Mouse (Mus musculus) midbrain, embryonic 10.5 days (tissue): ENCODE measurements around the gene Rragd. TPM values are rescaled to one million over a fixed set of nuclear protein-coding genes. Genes with fewer than 3 reads are reported as not detected.

Source experiments
- DNase-seq: peaks from one replicate; pipeline ENCODE4 v3.0.0-alpha.2; 2017; ENCODE audit warnings: low spot score
- H3K27ac ChIP-seq: fragments of 300-500 bp; sonication (generic); replicated peaks from 2 replicates; pipeline ENCODE4 v1.5.1; 2016; ENCODE audit warnings: mild to moderate bottlenecking
- H3K27me3 ChIP-seq: fragments of 300-500 bp; sonication (generic); 2 replicates; pipeline ENCODE4 v1.6.1; 2016; ENCODE audit warnings: low read depth, mild to moderate bottlenecking; ENCODE audit not compliant: poor library complexity, severe bottlenecking
- H3K36me3 ChIP-seq: fragments of 300-500 bp; sonication (generic); 2 replicates; pipeline ENCODE4 v1.6.1; 2016; ENCODE audit warnings: mild to moderate bottlenecking, moderate library complexity
- H3K4me1 ChIP-seq: fragments of 300-500 bp; sonication (generic); 2 replicates; pipeline ENCODE4 v1.6.1; 2016
- H3K4me3 ChIP-seq: fragments of 300-500 bp; sonication (generic); 2 replicates; pipeline ENCODE4 v1.5.1; 2016; ENCODE audit warnings: mild to moderate bottlenecking, moderate library complexity
- H3K9me3 ChIP-seq: fragments of 300-500 bp; sonication (generic); replicated peaks from 2 replicates; pipeline ENCODE4 v1.6.1; 2016; ENCODE audit warnings: mild to moderate bottlenecking
- WGBS: fragments of 180-500 bp; shearing (Covaris S2); methylation state at CpG from one replicate; pipeline ENCODE4 v1.1.7; 2016; 5-methylcytosine and 5-hydroxymethylcytosine counted together
- polyA plus RNA-seq: library from polyadenylated mRNA; unstranded; fragments of >200 nt; fragmentation: Nextera tagmentation; extraction: Ambion mirVana; gene quantifications from 2 replicates; pipeline ENCODE4 v1.2.1, GENCODE M21; 2016

The Rragd gene
- polyA plus RNA-seq, 1 experiment from 2014 or later = 28.4 TPM

DNA sequence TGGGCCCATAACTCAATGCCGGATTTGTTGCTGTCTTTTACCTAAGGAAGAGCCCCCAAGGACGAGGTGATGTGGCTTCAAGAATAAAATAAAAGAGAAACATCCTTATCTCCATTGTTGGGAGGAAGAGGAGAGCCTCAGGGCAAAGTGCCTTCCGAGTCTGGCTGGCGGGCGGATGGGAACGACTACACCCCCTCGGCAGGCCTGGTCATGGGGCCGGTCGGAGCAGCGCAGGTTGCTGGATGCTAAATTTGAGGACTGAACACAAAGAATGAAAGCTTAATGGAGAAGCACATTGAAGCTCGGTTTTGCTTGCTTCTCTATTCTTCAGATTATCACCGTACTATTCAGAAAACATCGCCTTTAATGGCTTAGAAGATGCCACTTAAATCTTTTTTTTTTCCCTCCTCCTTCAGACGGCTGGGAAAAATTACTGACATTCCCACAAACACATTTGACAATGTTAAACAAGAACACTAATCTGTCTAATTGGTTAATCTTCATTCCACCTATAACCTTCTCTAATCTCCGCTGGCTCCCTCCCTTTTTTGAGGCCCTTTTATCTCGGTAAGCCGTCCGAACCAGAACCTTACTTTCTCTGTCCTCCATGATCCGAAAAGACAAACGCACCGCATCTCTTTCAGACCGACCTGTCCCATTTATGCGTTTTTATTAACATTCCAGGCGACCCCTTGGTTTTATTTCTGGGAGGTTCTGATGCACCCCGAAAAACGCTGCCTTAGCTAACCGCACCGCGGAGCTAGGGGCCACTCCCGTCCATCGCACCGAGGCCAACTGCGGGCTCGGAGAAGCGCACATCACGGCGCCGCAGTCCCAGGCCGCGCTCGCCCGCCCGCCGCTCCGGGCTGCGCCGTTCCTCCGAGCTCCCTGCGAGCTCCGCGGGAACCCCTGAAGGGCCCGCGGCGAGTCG lies 47.7 kb downstream of the Rragd start:
- H3K27me3 ChIP-seq = no peaks in the 10 kb centered on the region
- H3K4me3 ChIP-seq = peak overlapping the region; percentile 88
- 2% methylated on average over 55 of the region's 55 CpGs for WGBS
- no peaks in the 10 kb centered on the region; the same call in 1 of the 2 replicates for H3K9me3 ChIP-seq
- H3K27ac ChIP-seq = peak overlapping the region; percentile 94
- peaks cover 18% of the 10 kb centered on the region for H3K4me1 ChIP-seq
- peaks cover 31% of the 10 kb centered on the region for H3K36me3 ChIP-seq
- peak; percentile 48 for DNase-seq

DNA sequence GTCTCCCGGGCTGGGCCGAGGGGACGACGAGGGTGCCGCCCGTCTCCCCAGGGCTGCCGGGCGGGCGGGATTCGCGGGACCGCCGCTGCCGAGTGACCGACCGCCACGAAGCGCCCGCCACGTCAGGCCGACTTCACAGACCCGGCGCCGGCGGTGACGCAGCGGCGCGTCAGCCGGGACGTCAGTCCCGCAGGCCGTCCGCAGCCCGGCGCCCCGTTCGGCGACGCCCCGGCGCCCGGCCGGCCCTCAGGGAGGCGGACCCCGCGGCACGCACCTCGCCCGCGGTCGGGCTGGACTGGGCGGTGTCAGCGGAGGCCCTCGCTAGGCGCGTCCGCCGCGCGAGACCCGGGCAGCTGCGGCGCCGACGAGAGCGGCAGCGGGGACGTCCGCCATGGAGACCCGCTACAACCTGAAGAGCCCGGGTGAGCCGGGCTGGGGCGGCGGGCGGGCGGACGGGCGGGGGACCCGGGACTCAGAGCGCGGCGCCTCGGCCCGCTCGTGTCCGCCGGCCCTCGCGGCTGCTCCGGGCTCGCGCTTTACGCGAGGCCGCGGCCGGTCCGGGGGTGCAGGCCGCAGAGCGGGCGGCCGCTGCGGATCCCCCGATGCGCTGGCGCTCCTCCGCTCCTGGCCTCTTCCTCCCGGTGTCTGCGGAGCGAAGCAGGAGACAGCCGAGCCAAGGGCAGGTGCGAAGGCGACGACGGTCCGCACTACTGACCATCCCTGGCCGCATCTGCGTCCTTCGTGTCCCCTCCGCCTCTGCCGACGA lies 48.5 kb downstream of the Rragd start, which contains the start of gene Ube2j1:
Ube2j1 (plus strand) TSS at position 222 of the 766 bp plus-strand sequence.
- no peaks in the 10 kb centered on the region; the same call in 1 of the 2 replicates for H3K9me3 ChIP-seq
- H3K27ac ChIP-seq = peak within 1 kb of the TSS; percentile 94
- WGBS = under 1% methylated on average over 101 of the region's 123 CpGs
- peak; percentile 88 for DNase-seq
- peak within 1 kb of the TSS; percentile 88 for H3K4me3 ChIP-seq
- H3K36me3 ChIP-seq = peaks cover 39% of the 10 kb centered on the region
- H3K27me3 ChIP-seq = no peaks in the 10 kb centered on the region
- peaks cover 18% of the 10 kb centered on the region for H3K4me1 ChIP-seq

DNA sequence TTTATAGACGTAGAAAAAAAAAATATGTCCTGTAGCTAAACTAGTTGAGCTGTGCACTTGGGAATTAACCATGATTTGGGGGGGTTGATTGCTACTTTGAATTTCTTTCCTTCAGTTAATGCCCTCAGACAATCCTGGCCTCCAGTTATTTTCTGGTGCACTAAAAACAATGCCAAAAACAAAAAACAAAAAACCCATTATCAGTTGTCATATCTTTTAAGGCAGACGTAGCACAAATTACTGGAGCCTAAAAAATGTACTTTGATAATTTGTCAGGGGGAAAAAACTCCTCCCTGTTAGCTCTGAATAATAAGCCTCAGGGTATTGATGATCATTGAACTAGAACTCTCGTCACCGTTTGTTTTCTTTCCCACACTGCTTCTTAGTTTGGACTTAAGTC lies 49.2 kb downstream of the Rragd start:
- Histone ChIP-seq H3K27me3 (no peaks in the 10 kb centered on the region), H3K9me3 (no peaks in the 10 kb centered on the region; the same call in 1 of the 2 replicates), H3K27ac (peak overlapping the region; percentile 94), H3K36me3 (peaks cover 40% of the 10 kb centered on the region), H3K4me3 (peak overlapping the region; percentile 88), H3K4me1 (peaks cover 18% of the 10 kb centered on the region)
- WGBS = 4% methylated on average over 4 of the region's 4 CpGs
- no peak for DNase-seq

DNA sequence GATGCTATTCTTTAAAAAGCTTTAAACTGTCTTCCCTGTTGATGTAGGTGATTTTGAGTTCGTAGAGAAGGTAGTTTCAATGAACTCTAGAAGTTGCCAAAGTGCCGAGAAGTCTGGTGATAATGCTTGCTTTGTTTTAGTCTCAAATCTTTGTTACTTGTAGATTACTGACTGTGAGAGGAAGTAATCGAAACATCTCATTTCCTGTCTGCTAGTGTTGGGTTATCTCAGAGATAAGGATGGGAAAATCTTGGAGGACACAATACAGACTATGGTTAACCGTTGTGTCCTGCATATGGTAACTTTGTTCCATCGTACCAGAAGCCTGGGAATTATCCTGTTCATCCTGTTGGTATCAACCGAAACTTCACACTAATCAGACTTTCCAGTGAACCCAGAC lies 50.7 kb downstream of the Rragd start:
- peaks cover 18% of the 10 kb centered on the region for H3K4me1 ChIP-seq
- DNase-seq = no peak
- H3K27me3 ChIP-seq = no peaks in the 10 kb centered on the region
- H3K9me3 ChIP-seq = no peaks in the 10 kb centered on the region; the same call in 1 of the 2 replicates
- H3K36me3 ChIP-seq = peaks cover 38% of the 10 kb centered on the region
- no peak overlapping the region for H3K27ac ChIP-seq
- no peak overlapping the region for H3K4me3 ChIP-seq
- 83% methylated on average over 6 of the region's 6 CpGs for WGBS

DNA sequence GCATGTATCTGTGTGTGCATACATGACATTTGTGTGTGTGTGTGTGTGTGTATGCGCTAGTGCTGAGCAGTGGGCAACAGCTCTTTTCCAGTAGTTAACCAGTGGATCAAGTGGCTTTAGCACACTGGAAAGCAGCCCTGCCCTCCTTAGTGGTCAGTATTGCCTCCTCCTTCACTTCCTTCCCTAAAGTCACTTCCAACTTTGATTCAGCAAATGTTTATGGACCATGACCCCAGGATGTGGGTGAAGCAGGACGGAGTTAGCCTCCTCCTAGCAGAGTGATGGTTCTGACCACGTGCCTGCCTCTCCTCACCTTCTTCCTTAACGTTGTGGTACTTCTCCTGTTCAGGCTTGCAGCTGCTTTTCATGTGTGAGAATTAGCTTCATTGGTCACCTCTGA lies 57.0 kb downstream of the Rragd start:
- no peak overlapping the region for H3K4me3 ChIP-seq
- no peak for DNase-seq
- peaks cover 90% of the 10 kb centered on the region for H3K36me3 ChIP-seq
- H3K27me3 ChIP-seq = no peaks in the 10 kb centered on the region
- H3K9me3 ChIP-seq = no peaks in the 10 kb centered on the region; the same call in 1 of the 2 replicates
- no peaks in the 10 kb centered on the region for H3K4me1 ChIP-seq
- 87% methylated on average over 4 of the region's 4 CpGs for WGBS
- H3K27ac ChIP-seq = no peak overlapping the region

DNA sequence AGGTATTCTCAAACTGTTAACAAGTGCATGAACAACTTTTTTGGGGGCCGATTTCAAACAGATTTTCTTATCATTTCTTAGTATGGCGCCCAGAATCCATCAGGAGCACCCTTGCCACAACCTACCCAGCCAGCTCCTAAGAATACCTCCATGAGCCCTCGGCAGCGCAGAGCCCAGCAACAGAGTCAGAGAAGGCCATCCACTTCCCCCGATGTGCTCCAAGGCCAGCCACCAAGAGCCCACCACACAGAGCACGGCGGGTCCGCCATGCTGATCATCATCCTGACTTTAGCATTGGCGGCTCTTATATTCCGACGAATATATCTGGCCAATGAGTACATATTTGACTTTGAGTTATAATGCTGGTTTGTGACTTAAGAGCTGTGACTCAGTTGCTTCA lies 66.8 kb downstream of the Rragd start:
- H3K36me3 ChIP-seq = peaks cover 89% of the 10 kb centered on the region
- 95% methylated on average over 11 of the region's 11 CpGs for WGBS

DNA sequence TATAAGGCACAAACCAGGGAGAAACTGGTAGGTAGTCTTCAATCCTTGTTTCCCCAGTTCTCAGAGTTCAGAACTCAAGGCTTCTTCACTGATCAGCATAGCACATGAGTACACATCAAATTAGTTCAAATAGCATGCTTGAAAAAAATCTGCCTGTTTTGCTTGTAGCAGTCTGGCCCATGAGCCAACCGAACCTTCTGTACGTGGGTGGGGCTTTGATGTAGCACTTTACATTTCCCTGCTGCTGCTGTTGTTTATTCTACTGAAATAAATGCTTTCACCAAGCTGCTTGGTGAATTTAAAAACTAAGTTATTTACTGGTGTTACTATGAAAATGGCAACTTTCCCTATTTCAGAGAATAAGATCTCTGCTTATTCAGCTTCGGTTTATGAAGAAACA lies 69.2 kb downstream of the Rragd start:
- no peak for DNase-seq
- Histone ChIP-seq H3K4me1 (no peaks in the 10 kb centered on the region), H3K9me3 (no peaks in the 10 kb centered on the region), H3K27me3 (no peaks in the 10 kb centered on the region), H3K27ac (no peak overlapping the region), H3K36me3 (peaks cover 65% of the 10 kb centered on the region), H3K4me3 (no peak overlapping the region)
- 94% methylated on average over 3 of the region's 3 CpGs for WGBS

More for the DNA sequence above, 66.8 kb downstream of the Rragd start:
- H3K27ac ChIP-seq = no peak overlapping the region
- H3K4me3 ChIP-seq = no peak overlapping the region
- no peaks in the 10 kb centered on the region for H3K9me3 ChIP-seq
- DNase-seq = no peak
- no peaks in the 10 kb centered on the region for H3K27me3 ChIP-seq
- no peaks in the 10 kb centered on the region for H3K4me1 ChIP-seq

DNA sequence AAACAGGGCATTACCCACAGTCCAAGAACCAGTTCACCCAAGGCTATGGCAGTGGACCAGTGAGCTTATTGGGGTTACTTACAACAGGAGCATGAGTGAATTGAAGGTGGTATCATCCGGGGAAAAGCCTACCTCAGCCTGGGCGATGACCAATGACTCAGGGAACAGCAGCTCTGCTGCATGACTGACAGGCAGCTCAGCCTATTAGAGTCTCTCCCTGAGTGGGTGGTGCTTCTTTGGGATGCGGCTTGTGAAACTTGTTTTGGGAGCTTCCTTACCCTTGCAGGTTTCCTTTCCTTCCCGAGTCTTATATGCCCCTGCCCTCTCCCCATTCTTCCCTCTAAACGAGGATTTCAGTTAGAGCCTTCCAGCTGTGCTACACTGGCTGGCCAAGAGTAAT lies 69.8 kb downstream of the Rragd start:
- WGBS = 87% methylated on average over 5 of the region's 5 CpGs
- no peak for DNase-seq
- Histone ChIP-seq H3K4me1 (no peaks in the 10 kb centered on the region), H3K27ac (no peak overlapping the region), H3K27me3 (no peaks in the 10 kb centered on the region), H3K4me3 (no peak overlapping the region), H3K9me3 (no peaks in the 10 kb centered on the region), H3K36me3 (peaks cover 59% of the 10 kb centered on the region)

DNA sequence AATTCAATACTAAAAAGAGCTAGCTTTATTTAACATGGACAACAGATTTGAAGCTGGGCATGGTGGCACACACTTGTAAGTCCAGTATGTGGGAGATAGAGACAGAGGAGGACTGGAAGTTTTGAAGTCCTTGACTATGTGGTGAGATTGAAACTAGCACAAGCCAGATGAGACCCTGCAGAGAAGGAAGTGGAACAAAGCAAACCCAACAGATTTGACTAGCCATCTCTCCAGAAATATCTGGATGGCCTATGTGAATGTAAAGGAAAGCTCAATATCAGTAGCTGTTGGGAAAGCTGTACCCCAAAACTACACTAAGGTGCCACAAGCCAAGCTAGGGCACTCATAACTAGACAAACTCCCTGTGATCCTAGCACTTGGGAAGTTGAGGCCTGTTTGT lies 71.6 kb downstream of the Rragd start:
- Histone ChIP-seq H3K4me1 (no peaks in the 10 kb centered on the region), H3K27me3 (no peaks in the 10 kb centered on the region), H3K27ac (no peak overlapping the region), H3K9me3 (no peaks in the 10 kb centered on the region), H3K4me3 (no peak overlapping the region), H3K36me3 (peaks cover 41% of the 10 kb centered on the region)
- DNase-seq = no peak

DNA sequence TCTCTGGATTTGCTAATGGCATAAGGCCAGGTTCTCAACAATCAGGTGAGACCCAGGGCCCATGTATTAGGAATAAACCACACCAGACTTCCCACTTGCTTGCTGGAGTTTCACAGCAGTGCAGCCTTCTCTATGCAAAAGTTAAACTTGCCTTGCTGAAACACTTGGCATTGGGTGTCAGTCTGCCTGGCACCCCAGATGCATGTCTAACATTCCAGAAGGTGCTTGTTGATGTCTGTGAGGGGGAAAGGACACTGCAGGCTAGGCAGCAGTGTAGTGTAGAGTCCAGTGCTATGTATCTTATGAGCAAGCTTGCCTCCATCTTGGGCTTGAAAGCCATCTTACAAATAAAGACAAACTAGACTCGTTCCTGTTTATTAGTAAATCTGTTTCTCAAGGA lies 73.5 kb downstream of the Rragd start:
- WGBS = 100% methylated on average over 1 of the region's 1 CpGs
- H3K4me3 ChIP-seq = no peak overlapping the region
- H3K4me1 ChIP-seq = no peaks in the 10 kb centered on the region
- H3K36me3 ChIP-seq = peaks cover 22% of the 10 kb centered on the region
- no peaks in the 10 kb centered on the region for H3K9me3 ChIP-seq
- no peaks in the 10 kb centered on the region for H3K27me3 ChIP-seq
- H3K27ac ChIP-seq = no peak overlapping the region
- no peak for DNase-seq

DNA sequence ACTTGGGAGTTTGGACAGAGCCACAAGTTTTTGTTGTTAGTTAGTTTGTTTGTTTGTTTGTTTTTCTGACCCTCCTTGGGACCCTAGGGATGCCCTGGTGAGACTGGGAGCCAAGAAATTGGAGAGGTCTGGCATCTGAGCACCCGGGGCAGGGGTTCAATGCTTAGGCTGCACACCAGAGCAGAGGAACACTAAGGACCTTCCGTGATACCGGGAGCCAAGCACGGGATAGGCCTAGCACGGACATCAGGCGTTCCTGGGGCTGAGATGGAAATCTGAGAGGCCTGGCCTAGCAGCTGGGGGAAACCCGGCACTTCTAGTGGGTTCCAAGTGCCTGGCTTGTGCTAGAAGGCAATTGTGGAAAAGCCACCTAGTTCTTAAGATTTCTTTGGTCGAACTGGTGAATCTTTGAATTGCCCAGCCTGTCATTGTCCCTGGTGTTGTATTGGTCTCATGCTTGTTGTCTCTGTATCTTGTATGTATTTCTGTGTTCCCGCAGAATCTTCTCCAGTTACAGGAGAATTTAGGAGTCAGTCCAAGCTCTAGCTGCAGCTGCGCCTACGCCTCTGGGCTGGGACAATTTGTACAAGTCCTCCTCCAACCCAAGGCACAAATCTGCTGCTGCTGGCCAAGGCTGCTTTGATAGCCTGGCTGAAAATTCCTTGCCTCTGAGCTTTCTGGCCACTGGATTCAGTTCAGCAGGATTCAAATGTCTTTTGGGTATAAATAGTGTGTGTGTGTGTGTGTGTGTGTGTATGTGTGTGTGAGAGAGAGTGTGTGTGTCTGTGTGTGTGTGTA lies 75.3 kb downstream of the Rragd start:
- H3K4me1 ChIP-seq = 0 out of 2 replicates have a peak, but pooled peaks cover 4% of the 10 kb centered on the region
- DNase-seq = no peak
- no peaks in the 10 kb centered on the region for H3K9me3 ChIP-seq
- no peak overlapping the region for H3K4me3 ChIP-seq
- WGBS = 83% methylated on average over 11 of the region's 11 CpGs
- no peaks in the 10 kb centered on the region for H3K27me3 ChIP-seq
- H3K36me3 ChIP-seq = peaks cover 8% of the 10 kb centered on the region; the same call in 1 of the 2 replicates
- no peak overlapping the region for H3K27ac ChIP-seq

DNA sequence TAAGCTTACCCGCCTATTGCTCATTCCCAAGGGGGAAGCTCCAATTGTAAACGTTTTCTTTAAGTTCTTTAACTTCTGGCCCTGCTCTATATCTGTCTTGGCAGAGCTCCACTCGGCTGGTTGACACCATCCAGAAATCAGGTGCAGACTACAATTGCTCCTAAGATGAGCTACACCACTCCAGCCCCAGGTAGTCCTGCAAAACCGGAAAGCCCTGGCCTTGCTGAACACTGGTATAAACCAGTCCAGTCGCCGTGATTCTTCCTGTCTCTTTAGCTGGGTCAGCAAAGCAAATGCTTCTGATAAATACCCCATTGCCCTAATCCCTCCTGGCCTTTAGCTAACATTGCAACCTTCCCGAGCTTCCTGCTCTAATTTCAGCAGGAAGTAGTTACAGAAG lies 78.3 kb downstream of the Rragd start:
- H3K4me1 ChIP-seq = peaks cover 7% of the 10 kb centered on the region
- 61% methylated on average over 7 of the region's 7 CpGs for WGBS
- no peak for DNase-seq

More for the DNA sequence above, 78.3 kb downstream of the Rragd start:
- H3K9me3 ChIP-seq = no peaks in the 10 kb centered on the region
- no peak overlapping the region for H3K4me3 ChIP-seq
- H3K27ac ChIP-seq = no peak overlapping the region
- no peaks in the 10 kb centered on the region for H3K36me3 ChIP-seq
- no peaks in the 10 kb centered on the region for H3K27me3 ChIP-seq
